Mouse (Mus musculus): ENCODE measurements around the gene March2. TPM values are rescaled to one million over a fixed set of nuclear protein-coding genes. Genes with fewer than 3 reads are reported as not detected.

Gene March2
- polyA plus RNA-seq, 1 experiment = 59.3 TPM

DNA sequence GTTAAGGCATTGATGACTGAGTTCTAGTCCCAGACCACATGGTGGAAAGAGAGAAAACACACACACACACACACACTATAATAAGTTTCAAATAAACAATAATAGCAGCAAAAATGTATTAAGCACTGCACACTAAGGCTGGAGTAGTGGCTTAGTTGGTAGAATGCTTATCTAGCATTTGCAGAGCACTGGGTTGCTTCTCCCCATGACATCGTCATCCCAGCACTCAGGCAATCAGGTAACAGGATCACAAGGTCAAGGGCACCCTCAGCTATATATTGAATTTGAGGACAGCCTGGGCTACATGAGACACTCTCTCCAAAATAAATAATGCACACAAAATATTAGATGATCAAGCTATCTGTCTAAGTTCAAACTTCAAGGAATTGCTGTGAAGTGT is 3.7 kb downstream of the March2 start:
- TF ChIP-seq POLR2A (IDR thresholded peaks at IDR 0.05; ENCODE audit: borderline replicate concordance, extremely low read depth, insufficient read depth, insufficient read length, poor library complexity, severe bottlenecking) = no peak
- TF ChIP-seq CTCF (IDR thresholded peaks at IDR 0.05; ENCODE audit: borderline replicate concordance, extremely low read depth, insufficient read depth, insufficient read length) = no peak
- no peak for DNase-seq (ENCODE audit: low read depth)

DNA sequence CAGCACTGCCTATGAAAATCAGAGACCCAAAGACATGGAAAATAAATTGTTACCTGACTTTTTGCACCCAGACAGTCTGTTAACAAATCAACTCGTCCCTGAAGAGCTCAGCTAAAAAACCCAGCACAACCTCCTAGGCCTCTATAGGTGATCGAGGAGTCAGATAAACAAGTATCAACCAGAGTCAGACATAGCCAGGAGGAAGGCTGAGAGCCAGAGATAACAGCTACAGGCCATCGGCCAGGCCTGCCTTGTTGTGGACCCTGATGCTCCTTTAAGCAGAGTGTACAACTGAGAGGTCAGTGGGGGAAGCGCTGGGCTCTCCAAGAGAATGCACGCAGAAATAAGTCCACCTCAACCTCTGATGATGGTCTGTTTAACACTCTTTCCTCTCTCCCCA is 5.2 kb downstream of the March2 start:
- TF ChIP-seq CTCF (IDR thresholded peaks at IDR 0.05; ENCODE audit: borderline replicate concordance, extremely low read depth, insufficient read depth, insufficient read length) (no peak), POLR2A (IDR thresholded peaks at IDR 0.05; ENCODE audit: borderline replicate concordance, extremely low read depth, insufficient read depth, insufficient read length, poor library complexity, severe bottlenecking) (no peak)
- no peak for DNase-seq (ENCODE audit: low read depth)

DNA sequence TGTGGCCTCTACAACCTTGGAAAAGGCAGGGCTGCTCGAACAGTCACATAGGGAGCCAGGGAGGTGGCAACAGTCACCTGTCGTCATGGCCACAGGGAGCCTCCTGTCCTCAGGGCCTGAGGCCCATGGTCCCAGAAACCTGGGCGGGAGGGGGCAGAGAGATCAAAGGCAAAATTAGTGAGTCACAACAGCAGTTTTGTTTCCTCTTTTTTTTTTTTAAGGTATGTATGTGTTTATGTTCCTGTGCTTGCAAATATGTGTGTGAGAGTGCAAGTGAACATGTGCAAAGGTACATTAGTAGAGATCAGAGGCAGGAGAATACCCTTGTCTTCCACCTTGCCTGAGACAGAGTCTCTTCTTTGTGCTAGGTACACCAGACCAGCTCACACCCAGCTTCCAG is 8.6 kb downstream of the March2 start:
- no peak for DNase-seq (ENCODE audit: low read depth)

DNA sequence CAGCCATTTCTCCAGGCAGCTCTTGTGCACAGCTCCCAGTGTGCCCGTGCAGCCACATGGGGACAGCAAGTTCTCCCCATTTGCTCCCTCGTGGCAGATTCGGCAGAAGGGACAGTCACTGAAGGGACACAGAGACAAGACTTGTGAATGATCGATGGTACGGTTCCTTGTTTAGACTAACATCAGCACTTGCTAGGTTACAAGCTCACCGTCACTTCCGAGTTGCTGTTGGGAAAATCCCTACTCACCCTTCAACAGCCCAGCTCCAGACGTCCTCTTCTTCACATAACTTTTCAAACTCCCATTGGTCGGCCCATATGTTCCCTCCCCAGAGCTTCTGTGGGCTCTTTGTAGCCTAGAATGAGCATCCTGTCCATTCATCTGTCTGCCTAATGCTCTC is 15.4 kb downstream of the March2 start:
- TF ChIP-seq POLR2A (IDR thresholded peaks at IDR 0.05; ENCODE audit: borderline replicate concordance, extremely low read depth, insufficient read depth, insufficient read length, poor library complexity, severe bottlenecking) (no peak), CTCF (IDR thresholded peaks at IDR 0.05; ENCODE audit: borderline replicate concordance, extremely low read depth, insufficient read depth, insufficient read length) (no peak)
- DNase-seq (ENCODE audit: low read depth) = no peak

More for the DNA sequence above, 8.6 kb downstream of the March2 start:
- no peak for TF ChIP-seq CTCF (IDR thresholded peaks at IDR 0.05; ENCODE audit: borderline replicate concordance, extremely low read depth, insufficient read depth, insufficient read length)
- no peak for TF ChIP-seq POLR2A (IDR thresholded peaks at IDR 0.05; ENCODE audit: borderline replicate concordance, extremely low read depth, insufficient read depth, insufficient read length, poor library complexity, severe bottlenecking)

GRCm38 (mm10) chr17:33702178-33702577 is 16.3 kb downstream of the March2 start:
- TF ChIP-seq POLR2A (IDR thresholded peaks at IDR 0.05; ENCODE audit: borderline replicate concordance, extremely low read depth, insufficient read depth, insufficient read length, poor library complexity, severe bottlenecking) (no peak), CTCF (IDR thresholded peaks at IDR 0.05; ENCODE audit: borderline replicate concordance, extremely low read depth, insufficient read depth, insufficient read length) (no peak)
- DNase-seq (ENCODE audit: low read depth) = no peak

DNA sequence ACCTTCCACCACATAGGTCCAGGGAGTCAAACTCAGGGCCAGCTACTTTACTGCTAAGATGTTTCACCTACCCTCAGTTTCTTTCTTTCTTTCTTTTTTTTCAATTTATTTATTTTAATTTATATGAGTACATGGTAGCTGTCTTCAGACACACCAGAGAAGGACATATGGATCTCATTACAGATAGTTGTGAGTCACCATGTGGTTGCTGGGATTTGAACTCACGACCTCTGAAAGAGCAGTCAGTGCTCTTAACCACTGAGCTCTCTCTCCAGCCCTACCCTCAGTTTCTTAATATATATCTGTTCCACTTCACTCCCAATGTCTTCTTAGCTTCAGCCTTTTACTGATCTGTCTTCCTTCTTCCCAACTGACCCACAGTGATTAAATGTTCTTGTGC is 23.0 kb downstream of the March2 start:
- no peak for TF ChIP-seq CTCF (IDR thresholded peaks at IDR 0.05; ENCODE audit: borderline replicate concordance, extremely low read depth, insufficient read depth, insufficient read length)
- no peak for TF ChIP-seq POLR2A (IDR thresholded peaks at IDR 0.05; ENCODE audit: borderline replicate concordance, extremely low read depth, insufficient read depth, insufficient read length, poor library complexity, severe bottlenecking)
- DNase-seq (ENCODE audit: low read depth) = no peak

DNA sequence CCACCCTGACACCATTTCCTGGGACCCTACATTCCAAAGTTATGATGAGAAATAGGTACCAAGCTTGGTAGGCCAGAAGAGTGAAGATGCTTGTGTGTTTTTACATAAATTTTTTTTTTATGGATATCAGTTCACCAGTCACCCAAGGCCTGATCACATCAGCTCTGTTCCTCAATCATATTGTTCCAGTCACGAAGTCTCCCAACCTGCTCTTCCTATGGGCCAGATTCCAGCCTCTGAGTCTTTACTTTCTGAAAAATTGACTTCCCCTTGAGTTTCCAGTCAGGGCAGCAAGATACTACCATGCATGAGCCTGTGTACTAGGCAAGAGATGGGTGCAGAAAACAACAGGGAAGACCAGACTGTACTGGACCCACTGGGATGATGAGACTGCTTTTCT is 31.7 kb downstream of the March2 start, which contains the start of gene Hnrnpm:
Hnrnpm (minus strand) TSS at position 101 of the 400 bp plus-strand sequence.
- DNase-seq (ENCODE audit: low read depth) = no peak
- TF ChIP-seq POLR2A (IDR thresholded peaks at IDR 0.05; ENCODE audit: borderline replicate concordance, extremely low read depth, insufficient read depth, insufficient read length, poor library complexity, severe bottlenecking) (no peak), CTCF (IDR thresholded peaks at IDR 0.05; ENCODE audit: borderline replicate concordance, extremely low read depth, insufficient read depth, insufficient read length) (no peak)

- DNase-seq (ENCODE audit: low read depth) = peak; percentile 99
Observed at GRCm38 (mm10) chr17:33685249-33685653, 33.2 kb downstream of the March2 start.

DNA sequence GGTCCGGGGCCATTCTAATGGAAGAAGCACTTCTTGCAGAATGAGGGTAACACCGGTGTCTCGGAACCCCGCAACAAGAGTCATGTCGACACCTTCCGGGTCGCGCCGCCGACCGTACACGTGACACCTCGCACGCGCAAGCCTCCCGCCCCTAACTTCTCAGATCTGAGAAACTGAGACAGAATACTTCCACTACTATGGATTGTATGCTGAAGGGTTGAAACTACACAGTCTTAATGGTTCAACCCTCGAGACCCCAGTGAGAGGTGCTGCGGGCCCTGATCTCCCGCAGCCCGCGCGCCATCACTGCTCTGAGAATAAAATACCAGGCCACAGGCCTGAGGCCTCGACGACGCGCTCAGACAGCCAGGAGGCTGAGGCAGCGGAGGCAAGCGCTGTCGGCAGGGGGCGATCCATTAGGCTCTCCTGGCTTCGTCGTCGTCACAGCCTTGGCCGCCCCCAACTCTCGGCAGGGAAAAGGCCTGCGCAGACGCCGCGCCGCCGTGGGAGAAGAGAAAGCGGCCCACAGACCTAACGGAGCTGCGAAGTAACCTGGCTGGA is 33.7 kb downstream of the March2 start:
- peak; percentile 89 for DNase-seq (ENCODE audit: low read depth)
- TF ChIP-seq POLR2A (IDR thresholded peaks at IDR 0.05; ENCODE audit: borderline replicate concordance, extremely low read depth, insufficient read depth, insufficient read length, poor library complexity, severe bottlenecking) = no peak
- peak; percentile 53; the same call in 1 of the 2 replicates for TF ChIP-seq CTCF (IDR thresholded peaks at IDR 0.05; ENCODE audit: borderline replicate concordance, extremely low read depth, insufficient read depth, insufficient read length)

More at GRCm38 (mm10) chr17:33685249-33685653, 33.2 kb downstream of the March2 start:
- TF ChIP-seq POLR2A (IDR thresholded peaks at IDR 0.05; ENCODE audit: borderline replicate concordance, extremely low read depth, insufficient read depth, insufficient read length, poor library complexity, severe bottlenecking) = peak; percentile 70; the same call in 1 of the 2 replicates
- no peak for TF ChIP-seq CTCF (IDR thresholded peaks at IDR 0.05; ENCODE audit: borderline replicate concordance, extremely low read depth, insufficient read depth, insufficient read length)

DNA sequence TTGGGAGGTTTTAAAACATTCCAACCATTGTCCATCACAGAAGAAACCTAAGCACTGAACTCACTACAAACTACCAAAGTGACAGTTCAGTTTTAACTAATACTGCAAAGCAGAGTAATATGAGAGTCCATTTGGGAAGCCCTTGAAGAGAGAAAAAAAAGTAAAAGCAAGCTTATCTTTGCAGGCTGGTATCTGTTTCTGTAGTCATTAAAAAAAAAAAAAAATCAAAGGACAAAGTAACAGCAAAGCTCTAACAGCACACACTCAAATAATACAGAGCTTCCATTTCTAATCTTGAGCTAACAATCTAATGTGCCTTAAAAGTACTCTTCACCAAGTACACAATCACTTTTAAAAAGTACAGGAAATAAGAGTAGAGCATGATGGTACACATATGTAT is 36.7 kb downstream of the March2 start:
- TF ChIP-seq CTCF (IDR thresholded peaks at IDR 0.05; ENCODE audit: borderline replicate concordance, extremely low read depth, insufficient read depth, insufficient read length) (no peak), POLR2A (IDR thresholded peaks at IDR 0.05; ENCODE audit: borderline replicate concordance, extremely low read depth, insufficient read depth, insufficient read length, poor library complexity, severe bottlenecking) (no peak)
- no peak for DNase-seq (ENCODE audit: low read depth)

GRCm38 (mm10) chr17:33678771-33679170 is 39.7 kb downstream of the March2 start:
- DNase-seq (ENCODE audit: low read depth) = no peak
- no peak for TF ChIP-seq CTCF (IDR thresholded peaks at IDR 0.05; ENCODE audit: borderline replicate concordance, extremely low read depth, insufficient read depth, insufficient read length)
- TF ChIP-seq POLR2A (IDR thresholded peaks at IDR 0.05; ENCODE audit: borderline replicate concordance, extremely low read depth, insufficient read depth, insufficient read length, poor library complexity, severe bottlenecking) = no peak

DNA sequence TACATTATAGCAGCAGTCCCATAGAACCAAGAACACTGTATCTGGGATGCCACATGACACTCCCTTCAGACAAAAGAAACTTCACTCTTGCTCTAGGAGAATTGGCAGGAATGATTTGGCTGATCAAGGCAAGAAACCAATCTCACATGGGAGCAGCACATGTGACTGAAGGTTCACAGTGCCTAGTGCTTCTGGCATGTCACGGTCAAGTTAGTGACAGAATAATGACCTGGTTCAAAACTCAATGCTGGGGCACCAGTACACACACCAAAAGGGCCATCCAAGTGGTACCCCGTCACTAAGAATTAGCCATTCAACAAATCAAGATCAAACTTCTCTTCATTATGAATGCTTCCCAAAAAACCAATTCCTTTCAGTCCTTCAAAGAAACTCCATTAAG is 42.4 kb downstream of the March2 start:
- TF ChIP-seq CTCF (IDR thresholded peaks at IDR 0.05; ENCODE audit: borderline replicate concordance, extremely low read depth, insufficient read depth, insufficient read length) (no peak), POLR2A (IDR thresholded peaks at IDR 0.05; ENCODE audit: borderline replicate concordance, extremely low read depth, insufficient read depth, insufficient read length, poor library complexity, severe bottlenecking) (no peak)
- DNase-seq (ENCODE audit: low read depth) = no peak

All from brain, embryonic 14.5 days (tissue).